Mouse (Mus musculus): ENCODE measurements around the gene Dcpp3. TPM values are rescaled to one million over a fixed set of nuclear protein-coding genes. Genes with fewer than 3 reads are reported as not detected.
A peak's percentile ranks its signal among the peaks of the same experiment; 100 is the strongest.
"Not testable (repeated sequence)": the region's sequence is repeated elsewhere in the genome, so short reads cannot be mapped to it uniquely, and the experiment has no call there.

Gene Dcpp3
- not detected in 2 replicates for polyA plus RNA-seq (2014; fragmentation: Nextera tagmentation; extraction: Ambion mirVana)

- H3K27me3 ChIP-seq (replicated peaks; ENCODE audit: control insufficient read depth, insufficient read depth, low read length); H3K27ac ChIP-seq (ENCODE audit: low read depth, low read length); H3K4me1 ChIP-seq (ENCODE audit: control insufficient read depth, insufficient read depth, low read length); ATAC-seq; H3K36me3 ChIP-seq (ENCODE audit: control insufficient read depth, insufficient read depth, low read length); H3K4me3 ChIP-seq (ENCODE audit: low read depth, low read length); H3K4me2 ChIP-seq (ENCODE audit: low read length); DNase-seq (ENCODE audit: low spot score); H3K9me3 ChIP-seq (replicated peaks; ENCODE audit: control insufficient read depth, low read length); H3K9ac ChIP-seq (ENCODE audit: low read length): not testable (repeated sequence)
- WGBS, result 81% methylated on average over 4 of the region's 4 CpGs
Measured at GRCm38 (mm10) chr17:23917158-23917557, at the start of gene Dcpp3. TSS of gene Dcpp3 (plus strand) at chr17:23917458.

DNA sequence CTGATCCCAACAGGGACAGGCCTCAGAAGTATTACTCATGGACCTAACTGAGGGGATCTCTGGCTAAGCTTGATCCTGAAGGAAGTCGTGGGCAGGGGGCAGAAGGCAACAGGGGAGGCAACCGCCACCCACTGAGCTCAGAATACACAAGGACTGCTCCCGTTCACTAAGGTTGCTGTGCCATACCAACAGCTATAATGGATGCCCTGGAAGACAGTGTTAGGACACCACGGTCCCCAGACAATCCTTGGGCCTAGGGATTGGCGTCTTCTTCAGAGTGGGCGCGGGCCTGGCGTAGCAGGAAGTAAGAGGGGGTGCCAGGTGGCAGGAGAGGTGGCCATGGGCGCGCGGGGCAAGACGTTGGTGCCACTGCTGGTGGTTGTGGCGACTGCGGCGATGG, 49.5 kb upstream of the Dcpp3 start, which contains the start of gene Prss21:
TSS of gene Prss21 (plus strand) at position 301 of the 400 bp plus-strand sequence.
- Histone ChIP-seq H3K4me2 (ENCODE audit: low read length) (no peak within 1 kb of the TSS), H3K4me1 (ENCODE audit: control insufficient read depth, insufficient read depth, low read length) (no peaks in the 10 kb centered on the region), H3K27me3 (replicated peaks; ENCODE audit: control insufficient read depth, insufficient read depth, low read length) (no peaks in the 10 kb centered on the region), H3K9ac (ENCODE audit: low read length) (no peak within 1 kb of the TSS), H3K9me3 (replicated peaks; ENCODE audit: control insufficient read depth, low read length) (no peaks in the 10 kb centered on the region), H3K4me3 (ENCODE audit: low read depth, low read length) (no peak within 1 kb of the TSS), H3K27ac (ENCODE audit: low read depth, low read length) (no peak within 1 kb of the TSS), H3K36me3 (ENCODE audit: control insufficient read depth, insufficient read depth, low read length) (no peaks in the 10 kb centered on the region)
- no peak for DNase-seq (ENCODE audit: low spot score)
- WGBS, result 88% methylated on average over 15 of the region's 15 CpGs
- ATAC-seq, result no peak

GRCm38 (mm10) chr17:23868513-23868912, 48.7 kb upstream of the Dcpp3 start:
- H3K4me1 ChIP-seq (ENCODE audit: control insufficient read depth, insufficient read depth, low read length), result no peaks in the 10 kb centered on the region
- no peak for ATAC-seq
- no peak overlapping the region for H3K4me2 ChIP-seq (ENCODE audit: low read length)
- H3K27ac ChIP-seq (ENCODE audit: low read depth, low read length), result no peak overlapping the region
- 90% methylated on average over 11 of the region's 11 CpGs for WGBS
- H3K27me3 ChIP-seq (replicated peaks; ENCODE audit: control insufficient read depth, insufficient read depth, low read length), result no peaks in the 10 kb centered on the region
- no peak overlapping the region for H3K4me3 ChIP-seq (ENCODE audit: low read depth, low read length)
- no peak for DNase-seq (ENCODE audit: low spot score)
- no peaks in the 10 kb centered on the region for H3K9me3 ChIP-seq (replicated peaks; ENCODE audit: control insufficient read depth, low read length)
- H3K36me3 ChIP-seq (ENCODE audit: control insufficient read depth, insufficient read depth, low read length), result no peaks in the 10 kb centered on the region
- no peak overlapping the region for H3K9ac ChIP-seq (ENCODE audit: low read length)

- Histone ChIP-seq H3K4me2 (ENCODE audit: low read length) (no peak overlapping the region), H3K4me1 (ENCODE audit: control insufficient read depth, insufficient read depth, low read length) (no peaks in the 10 kb centered on the region), H3K9me3 (replicated peaks; ENCODE audit: control insufficient read depth, low read length) (no peaks in the 10 kb centered on the region), H3K4me3 (ENCODE audit: low read depth, low read length) (no peak overlapping the region), H3K36me3 (ENCODE audit: control insufficient read depth, insufficient read depth, low read length) (no peaks in the 10 kb centered on the region), H3K27me3 (replicated peaks; ENCODE audit: control insufficient read depth, insufficient read depth, low read length) (no peaks in the 10 kb centered on the region), H3K9ac (ENCODE audit: low read length) (no peak overlapping the region), H3K27ac (ENCODE audit: low read depth, low read length) (no peak overlapping the region)
- 50% methylated on average over 8 of the region's 8 CpGs for WGBS
- DNase-seq (ENCODE audit: low spot score) (peak; percentile 67), ATAC-seq (0 out of 2 replicates have a peak, but pooled peaks have one; percentile 29)
Measured at GRCm38 (mm10) chr17:23873884-23874856, 43.1 kb upstream of the Dcpp3 start.

GRCm38 (mm10) chr17:23876741-23877140, 40.5 kb upstream of the Dcpp3 start:
- no peaks in the 10 kb centered on the region for H3K9me3 ChIP-seq (replicated peaks; ENCODE audit: control insufficient read depth, low read length)
- no peaks in the 10 kb centered on the region for H3K27me3 ChIP-seq (replicated peaks; ENCODE audit: control insufficient read depth, insufficient read depth, low read length)
- ATAC-seq (peak; percentile 29; the same call in 1 of the 2 replicates), DNase-seq (ENCODE audit: low spot score) (peak; percentile 51)
- 35% methylated on average over 3 of the region's 3 CpGs for WGBS
- H3K4me1 ChIP-seq (ENCODE audit: control insufficient read depth, insufficient read depth, low read length), result no peaks in the 10 kb centered on the region
- no peak overlapping the region for H3K9ac ChIP-seq (ENCODE audit: low read length)
- H3K4me3 ChIP-seq (ENCODE audit: low read depth, low read length), result no peak overlapping the region
- no peak overlapping the region for H3K27ac ChIP-seq (ENCODE audit: low read depth, low read length)
- no peaks in the 10 kb centered on the region for H3K36me3 ChIP-seq (ENCODE audit: control insufficient read depth, insufficient read depth, low read length)
- no peak overlapping the region for H3K4me2 ChIP-seq (ENCODE audit: low read length)

GRCm38 (mm10) chr17:23877166-23877565, 40.1 kb upstream of the Dcpp3 start:
- ATAC-seq, result 0 out of 2 replicates have a peak, but pooled peaks have one; percentile 20
- Histone ChIP-seq H3K27me3 (replicated peaks; ENCODE audit: control insufficient read depth, insufficient read depth, low read length) (no peaks in the 10 kb centered on the region), H3K4me2 (ENCODE audit: low read length) (no peak overlapping the region), H3K27ac (ENCODE audit: low read depth, low read length) (no peak overlapping the region), H3K9ac (ENCODE audit: low read length) (no peak overlapping the region), H3K36me3 (ENCODE audit: control insufficient read depth, insufficient read depth, low read length) (no peaks in the 10 kb centered on the region), H3K9me3 (replicated peaks; ENCODE audit: control insufficient read depth, low read length) (no peaks in the 10 kb centered on the region), H3K4me3 (ENCODE audit: low read depth, low read length) (no peak overlapping the region), H3K4me1 (ENCODE audit: control insufficient read depth, insufficient read depth, low read length) (no peaks in the 10 kb centered on the region)
- WGBS, result 75% methylated on average over 2 of the region's 2 CpGs
- peak; percentile 16 for DNase-seq (ENCODE audit: low spot score)

- not testable (repeated sequence) for H3K27me3 ChIP-seq (replicated peaks; ENCODE audit: control insufficient read depth, insufficient read depth, low read length); H3K36me3 ChIP-seq (ENCODE audit: control insufficient read depth, insufficient read depth, low read length); H3K4me2 ChIP-seq (ENCODE audit: low read length); ATAC-seq; H3K4me1 ChIP-seq (ENCODE audit: control insufficient read depth, insufficient read depth, low read length); H3K9me3 ChIP-seq (replicated peaks; ENCODE audit: control insufficient read depth, low read length); H3K9ac ChIP-seq (ENCODE audit: low read length); H3K4me3 ChIP-seq (ENCODE audit: low read depth, low read length); H3K27ac ChIP-seq (ENCODE audit: low read depth, low read length); DNase-seq (ENCODE audit: low spot score)
- WGBS, result 80% methylated on average over 4 of the region's 4 CpGs
Measured at GRCm38 (mm10) chr17:23880576-23880975, 36.7 kb upstream of the Dcpp3 start, which contains the start of the genes Dcpp1 and Dcpp2. TSS of gene Dcpp1 (plus strand) at chr17:23880876. TSS of gene Dcpp2 (plus strand) at chr17:23880880.

- H3K4me3 ChIP-seq (ENCODE audit: low read depth, low read length), result peak overlapping the region; percentile 47
- no peaks in the 10 kb centered on the region for H3K9me3 ChIP-seq (replicated peaks; ENCODE audit: control insufficient read depth, low read length)
- H3K27me3 ChIP-seq (replicated peaks; ENCODE audit: control insufficient read depth, insufficient read depth, low read length), result no peaks in the 10 kb centered on the region
- H3K4me2 ChIP-seq (ENCODE audit: low read length), result peak overlapping the region; percentile 68
- H3K36me3 ChIP-seq (ENCODE audit: control insufficient read depth, insufficient read depth, low read length), result no peaks in the 10 kb centered on the region
- DNase-seq (ENCODE audit: low spot score) (peak; percentile 95), ATAC-seq (peak; percentile 99)
- peak overlapping the region; percentile 65 for H3K9ac ChIP-seq (ENCODE audit: low read length)
- peaks cover 3% of the 10 kb centered on the region; the same call in 1 of the 2 replicates for H3K4me1 ChIP-seq (ENCODE audit: control insufficient read depth, insufficient read depth, low read length)
- WGBS, result 0% methylated on average over 29 of the region's 29 CpGs
- H3K27ac ChIP-seq (ENCODE audit: low read depth, low read length), result peak overlapping the region; percentile 90
Measured at GRCm38 (mm10) chr17:23924531-23925007, 7.3 kb downstream of the Dcpp3 start.

Data from forebrain, embryonic 14.5 days (tissue).